Mouse (Mus musculus) monocyte, adult 5-6 weeks (primary cell): ENCODE data around the gene Phf11b. TPM values are rescaled to one million over a fixed set of nuclear protein-coding genes. Genes with fewer than 3 reads are reported as not detected.
A peak's percentile ranks its signal among the peaks of the same experiment; 100 is the strongest.
"Not testable (repeated sequence)": the region's sequence is repeated elsewhere in the genome, so short reads cannot be mapped to it uniquely, and the experiment has no call there.

ENCODE experiments used
- ATAC-seq: fragments of 153-309, 156-312 bp; replicated peaks from 2 replicates; pipeline ENCODE4 v1.8.0; 2017; ENCODE audit warnings: mild to moderate bottlenecking; ENCODE audit not compliant: low TSS enrichment, insufficient number of reproducible peaks, severe bottlenecking, poor library complexity, low FRiP score
- total RNA-seq: library from RNA; stranded (forward); fragments of 200-1000, 200-491, 200-594 nt; gene quantifications from 3 replicates; pipeline ENCODE4 v1.2.3, GENCODE M21; 2017

The Phf11b gene
- 104 to 128 TPM (median 110 TPM) in 3 replicates for total RNA-seq

DNA sequence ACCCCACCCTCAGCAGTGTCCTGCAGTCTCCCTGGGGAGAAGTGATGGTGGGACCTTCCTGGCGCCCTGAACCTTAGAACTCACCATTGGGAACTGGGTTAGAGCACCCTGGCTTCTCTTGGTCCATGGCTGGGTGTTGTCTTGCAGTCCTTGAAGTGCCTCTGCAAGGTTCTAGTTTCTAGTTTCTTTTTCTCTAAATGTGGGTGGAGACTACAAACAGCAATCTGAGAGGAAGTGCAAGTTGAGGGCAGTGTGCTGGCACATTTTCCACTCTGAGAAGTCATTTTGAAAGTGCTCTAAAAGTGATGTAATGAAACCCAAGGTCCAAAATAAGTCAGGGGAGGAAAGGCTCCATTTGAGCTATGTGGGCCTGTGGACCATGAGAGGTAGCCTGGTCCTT, at the start of gene Phf11b:
TSS of gene Phf11b (minus strand) at position 163 of the 400 bp plus-strand sequence.
- ATAC-seq, result peak; percentile 92

DNA sequence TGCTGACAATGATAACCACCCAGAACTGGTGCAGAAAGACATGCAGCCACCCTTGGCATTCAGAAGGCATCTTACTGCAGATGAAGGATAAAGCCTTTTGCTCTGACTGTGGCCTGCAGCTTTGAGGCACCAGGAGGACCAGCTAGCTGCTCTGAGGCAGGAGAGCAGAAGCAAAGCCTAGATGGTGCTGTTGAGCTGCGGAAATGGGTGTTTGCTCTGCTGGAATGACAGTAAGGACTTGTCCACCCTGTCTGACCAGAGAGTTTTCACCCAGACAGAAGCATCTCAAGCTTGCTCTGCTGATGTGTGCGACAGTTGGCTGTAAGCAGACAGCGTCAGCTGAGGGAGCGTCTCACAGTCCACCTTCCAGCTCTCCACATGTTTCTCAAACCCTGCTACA, 49.0 kb upstream of the Phf11b start:
- peak; percentile 35; the same call in 1 of the 2 replicates for ATAC-seq

DNA sequence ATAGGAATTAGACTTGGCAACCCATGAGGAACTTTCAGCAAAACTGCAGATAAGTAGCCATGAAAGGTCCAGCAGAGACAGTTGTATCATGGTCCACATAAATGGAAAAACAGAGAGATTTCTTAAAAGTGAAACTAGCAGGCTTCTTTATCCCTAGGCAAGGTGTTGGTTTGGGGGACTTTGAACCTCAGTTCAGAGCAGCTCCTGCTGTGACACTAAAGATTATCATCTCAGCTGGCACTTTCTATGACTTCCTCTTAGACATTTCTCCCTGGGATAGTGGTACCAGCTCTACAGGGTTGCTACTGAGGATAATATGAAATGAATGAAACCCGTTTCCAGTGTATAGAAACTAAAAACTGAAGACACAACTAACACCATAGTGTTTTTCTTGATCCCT, 48.4 kb upstream of the Phf11b start:
- ATAC-seq, result no peak

DNA sequence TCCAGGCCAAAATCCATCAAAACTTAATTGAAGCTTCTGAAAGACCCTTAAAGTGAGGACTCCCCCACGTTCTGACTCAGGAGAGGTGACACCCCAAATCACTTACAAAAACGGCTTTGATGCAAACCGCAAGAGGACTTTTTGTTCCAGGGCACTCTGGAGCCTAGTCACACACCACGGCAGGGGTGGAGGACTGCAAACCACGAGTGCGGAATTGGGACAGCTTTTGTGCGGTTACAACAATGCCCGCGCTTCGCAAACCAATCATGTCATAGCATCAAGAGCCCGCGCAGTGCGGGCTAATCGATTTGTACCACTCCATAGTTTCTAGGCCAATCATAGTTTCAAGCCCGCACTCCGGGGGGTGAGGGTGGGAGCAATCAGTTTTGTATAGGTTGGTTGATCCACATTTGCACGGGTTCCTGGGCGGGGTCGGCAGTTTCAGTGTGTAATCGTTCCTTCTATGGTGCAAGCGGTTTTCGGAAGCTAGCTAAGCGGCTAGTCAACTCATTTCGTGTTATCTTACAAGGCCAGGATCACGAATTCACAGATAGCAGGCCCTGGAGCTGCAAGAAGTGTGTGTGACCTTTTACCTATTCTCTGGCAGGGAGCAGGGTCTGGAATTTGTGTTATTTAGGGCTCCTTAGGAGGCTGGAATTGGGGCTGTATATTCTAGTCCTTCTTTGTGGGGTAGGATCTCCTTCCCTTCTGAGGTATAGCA, 29.4 kb upstream of the Phf11b start:
- ATAC-seq, result no peak

DNA sequence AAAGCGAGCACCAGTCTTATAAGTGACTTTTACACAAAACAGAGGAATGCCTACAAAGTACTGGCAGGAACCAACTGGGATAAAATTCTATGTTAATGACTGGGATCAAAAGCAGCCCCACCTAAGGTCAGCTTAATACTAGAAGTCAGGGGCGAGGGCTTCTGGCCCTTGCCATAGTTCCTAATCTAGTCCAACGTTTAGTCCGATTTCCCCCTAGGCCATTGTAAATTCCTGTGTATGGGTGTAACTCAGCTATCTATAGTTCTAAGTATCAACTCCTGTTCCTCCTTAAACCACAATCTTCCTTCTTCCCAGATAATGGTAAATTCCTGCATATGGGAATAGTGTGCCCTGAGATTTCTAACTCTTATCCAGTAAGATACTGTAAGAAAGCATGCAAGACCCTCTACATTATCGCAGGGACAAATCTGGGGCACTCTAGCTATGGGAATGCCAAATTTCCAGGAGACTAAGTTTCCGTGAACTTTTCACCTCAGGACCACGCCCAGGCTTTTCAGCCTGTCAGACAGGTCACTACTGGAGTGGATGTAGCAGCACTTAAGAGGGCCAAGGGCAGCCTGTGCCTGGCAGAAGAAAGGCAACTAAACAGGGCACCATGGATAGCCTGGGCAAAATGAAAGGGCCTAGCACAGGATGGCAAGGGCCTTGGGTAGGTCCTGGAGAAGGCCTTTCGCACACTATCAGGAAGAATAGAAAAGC, 25.4 kb upstream of the Phf11b start:
- ATAC-seq, result no peak

DNA sequence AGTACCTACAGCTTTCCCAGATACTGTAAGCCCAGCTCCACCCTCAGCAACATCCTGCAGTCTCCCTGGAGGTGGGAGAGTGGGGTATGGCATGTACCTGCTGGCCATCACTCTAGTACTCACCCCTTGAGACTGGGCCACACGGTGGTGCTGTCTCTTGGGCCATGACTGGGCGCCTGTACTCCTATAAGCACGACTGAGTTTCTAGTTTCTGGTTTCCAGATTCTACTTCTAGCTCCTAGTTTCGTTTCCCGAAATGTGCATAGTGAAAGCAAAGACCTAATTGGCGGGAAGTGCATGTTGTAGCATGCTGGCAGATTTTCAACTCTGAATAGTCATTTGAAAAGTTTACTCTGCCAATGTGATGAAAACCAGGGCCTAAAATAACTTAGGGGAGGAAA, 24.1 kb upstream of the Phf11b start, which contains the start of gene Phf11d:
TSS of gene Phf11d (minus strand) at position 227 of the 401 bp plus-strand sequence.
- ATAC-seq, result peak; percentile 85

DNA sequence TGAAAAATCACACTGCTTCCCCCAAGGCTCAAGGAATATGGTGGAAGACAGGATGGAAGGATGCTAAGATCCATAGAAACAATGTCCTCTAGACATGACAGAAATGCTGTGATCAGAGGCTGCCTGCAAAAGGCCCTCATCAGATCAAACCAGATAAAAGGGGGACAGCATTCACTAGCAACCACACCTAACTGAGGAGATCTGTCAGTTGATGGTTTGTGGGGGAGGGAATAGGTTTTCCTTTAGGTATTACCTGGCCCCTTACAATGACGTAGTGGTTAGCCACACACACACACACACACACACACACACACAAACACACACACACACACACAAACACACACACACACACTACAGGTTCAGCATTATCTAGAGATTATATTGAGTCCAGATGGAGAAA, 1.6 kb downstream of the Phf11b start:
- ATAC-seq, result no peak

DNA sequence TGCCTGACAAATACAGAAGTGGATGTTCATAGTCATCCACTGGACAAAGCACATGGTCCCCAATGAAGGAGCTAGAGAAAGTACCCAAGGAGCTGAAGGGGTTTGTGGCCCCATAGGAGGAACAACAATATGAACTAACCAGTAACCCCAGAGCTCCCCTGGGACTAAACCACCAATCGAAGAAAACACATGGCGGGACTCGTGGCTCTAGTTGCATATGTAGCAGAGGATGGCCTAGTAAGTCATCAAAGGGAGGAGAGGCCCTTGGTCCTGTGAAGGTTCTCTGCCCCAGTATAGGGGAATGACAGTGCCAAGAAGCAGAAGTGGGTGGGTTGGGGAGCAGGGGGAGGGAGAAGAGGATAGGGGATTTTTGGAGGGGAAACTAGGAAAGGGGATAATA, 5.1 kb downstream of the Phf11b start:
- not testable (repeated sequence) for ATAC-seq

DNA sequence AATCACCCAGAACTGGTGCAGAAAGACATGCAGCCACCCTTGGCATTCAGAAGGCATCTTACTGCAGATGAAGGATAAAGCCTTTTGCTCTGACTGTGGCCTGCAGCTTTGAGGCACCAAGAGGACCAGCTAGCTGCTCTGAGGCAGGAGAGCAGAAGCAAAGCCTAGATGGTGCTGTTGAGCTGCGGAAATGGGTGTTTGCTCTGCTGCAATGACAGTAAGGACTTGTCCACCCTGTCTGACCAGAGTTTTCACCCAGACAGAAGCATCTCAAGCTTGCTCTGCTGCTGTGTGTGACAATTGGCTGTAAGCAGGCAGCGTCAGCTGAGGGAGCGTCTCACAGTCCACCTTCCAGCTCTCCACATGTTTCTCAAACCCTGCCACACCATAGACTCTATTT, 10.7 kb downstream of the Phf11b start:
- not testable (repeated sequence) for ATAC-seq

DNA sequence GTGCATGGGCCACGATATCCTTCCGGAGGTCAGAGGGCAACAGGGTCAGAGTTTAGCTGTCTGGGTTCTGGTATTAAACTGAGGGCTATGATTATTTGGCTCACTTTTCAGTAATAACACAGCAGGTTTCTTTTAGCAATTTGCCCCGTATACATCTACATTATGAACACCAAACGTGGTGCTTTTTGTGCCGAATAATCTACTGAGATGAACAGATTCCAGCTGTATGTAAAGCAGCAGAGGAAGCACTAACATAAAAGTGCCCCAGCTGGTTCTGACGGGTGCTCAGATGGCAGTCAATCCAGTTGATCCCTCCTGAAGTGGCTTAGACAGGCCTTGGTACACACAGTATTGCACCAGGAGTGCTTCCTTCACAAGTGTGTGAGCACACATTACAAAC, 21.2 kb downstream of the Phf11b start:
- ATAC-seq, result not testable (repeated sequence)

DNA sequence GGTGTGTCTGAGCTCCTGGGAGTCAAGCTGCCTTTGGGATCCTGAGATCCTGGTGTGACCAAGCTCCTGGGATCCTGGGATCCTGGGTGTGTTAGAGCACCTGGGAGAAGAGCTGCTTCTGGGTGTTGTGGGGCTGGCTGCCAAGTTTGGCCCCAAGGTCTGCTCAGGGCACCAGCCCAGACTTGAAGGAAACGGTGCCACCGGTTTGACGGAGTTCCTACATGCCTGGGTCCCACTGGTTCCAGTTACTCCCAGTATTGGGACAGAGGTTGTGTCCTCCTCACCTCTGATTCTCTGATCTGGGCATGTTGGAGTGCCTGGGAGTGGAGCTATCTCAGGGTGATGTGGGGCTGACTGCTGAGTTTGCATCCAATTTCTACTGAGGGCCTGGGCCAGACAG, 22.1 kb downstream of the Phf11b start:
- ATAC-seq, result not testable (repeated sequence)

DNA sequence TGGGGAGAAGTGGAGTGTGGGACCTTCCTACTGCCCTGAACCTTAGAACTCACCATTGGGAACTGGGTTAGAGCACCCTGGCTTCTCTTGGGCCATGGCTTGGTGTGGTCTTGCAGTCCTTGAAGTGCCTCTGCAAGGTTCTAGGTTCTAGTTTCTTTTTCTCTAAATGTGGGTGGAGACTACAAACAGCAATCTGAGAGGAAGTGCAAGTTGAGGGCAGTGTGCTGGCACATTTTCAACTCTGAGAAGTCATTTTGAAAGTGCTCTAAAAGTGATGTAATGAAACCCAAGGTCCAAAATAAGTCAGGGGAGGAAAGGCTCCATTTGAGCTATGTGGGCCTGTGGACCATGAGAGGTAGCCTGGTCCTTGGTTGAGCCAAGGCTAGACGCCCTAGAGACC, 43.8 kb downstream of the Phf11b start, which contains the start of gene Phf11a:
TSS of gene Phf11a (minus strand) at position 132 of the 400 bp plus-strand sequence.
- ATAC-seq, result peak; percentile 90

DNA sequence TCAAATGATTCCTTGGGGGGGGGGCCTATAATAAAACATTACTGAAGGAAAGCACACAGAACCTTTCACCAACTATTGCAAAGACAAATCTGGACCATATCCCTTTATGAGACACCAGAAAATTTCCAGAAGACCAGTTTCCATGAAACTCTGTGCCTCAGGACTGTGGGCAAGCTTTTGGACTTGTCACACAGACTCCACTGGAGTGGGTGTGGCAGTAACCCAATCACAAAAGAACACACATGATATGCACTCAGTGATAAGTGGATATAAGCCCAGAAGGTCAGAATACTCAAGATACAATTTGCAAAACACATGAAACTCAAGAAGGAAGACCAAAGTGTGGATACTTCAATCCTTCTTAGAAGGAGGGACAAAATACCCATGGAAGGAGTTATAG, 49.4 kb downstream of the Phf11b start:
- ATAC-seq, result not testable (repeated sequence)

DNA sequence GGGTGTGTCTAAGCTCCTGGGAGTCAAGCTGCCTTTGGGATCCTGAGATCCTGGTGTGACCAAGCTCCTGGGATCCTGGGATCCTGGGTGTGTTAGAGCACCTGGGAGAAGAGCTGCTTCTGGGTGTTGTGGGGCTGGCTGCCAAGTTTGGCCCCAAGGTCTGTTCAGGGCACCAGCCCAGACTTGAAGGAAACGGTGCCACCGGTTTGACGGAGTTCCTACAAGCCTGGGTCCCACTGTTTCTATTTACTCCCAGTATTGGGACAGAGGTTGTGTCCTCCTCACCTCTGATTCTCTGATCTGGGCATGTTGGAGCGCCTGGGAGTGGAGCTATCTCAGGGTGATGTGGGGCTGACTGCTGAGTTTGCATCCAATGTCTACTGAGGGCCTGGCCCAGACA, 66.2 kb downstream of the Phf11b start:
- not testable (repeated sequence) for ATAC-seq

Other genes starting within 250 kb of the Phf11b start
- not detected in 3 replicates for gene 1700129C05Rik, start 198.5 kb downstream of the Phf11b start, total RNA-seq
- not detected in 3 replicates for gene Gm5142, start 162.6 kb downstream of the Phf11b start, total RNA-seq
- gene Rcbtb1, start 140.1 kb downstream of the Phf11b start, total RNA-seq, result 19.5 to 35.3 TPM (median 34.1 TPM) in 3 replicates
- 2.9 to 8.8 TPM (median 3.2 TPM) in 3 replicates for gene Gm6904, start 81.1 kb downstream of the Phf11b start, total RNA-seq
- gene Phf11a, start 43.8 kb downstream of the Phf11b start, total RNA-seq, result 27.5 to 39.3 TPM (median 31.4 TPM) in 3 replicates
- gene Phf11d, start 24.1 kb upstream of the Phf11b start, total RNA-seq, result 22.6 to 35.8 TPM (median 26.2 TPM) in 3 replicates
- gene Phf11c, start 54.0 kb upstream of the Phf11b start, total RNA-seq, result 2.9 to 6.6 TPM (median 6.6 TPM) in 3 replicates
- 42.6 to 56.7 TPM (median 54.3 TPM) in 3 replicates for gene Setdb2, start 99.5 kb upstream of the Phf11b start, total RNA-seq
- 13.2 to 39.5 TPM (median 26.0 TPM) in 3 replicates for gene Cab39l, start 99.6 kb upstream of the Phf11b start, total RNA-seq